Mouse (Mus musculus) forebrain, postnatal 0 days (tissue): ENCODE data around the gene Il22ra2. TPM values are rescaled to one million over a fixed set of nuclear protein-coding genes. Genes with fewer than 3 reads are reported as not detected.
A peak's percentile ranks its signal among the peaks of the same experiment; 100 is the strongest.

Experiments
- ATAC-seq: fragments of 200-750 bp; cut with Nextera tagmentation; 2 replicates; pipeline ENCODE4 v1.8.0; 2017; ENCODE audit warnings: mild to moderate bottlenecking, moderate library complexity
- DNase-seq: peaks from one replicate; pipeline ENCODE4 v3.0.0-alpha.2; 2015
- H3K27ac ChIP-seq: fragments of 300-500 bp; sonication (generic); 2 replicates; pipeline ENCODE4 v1.5.1; 2014; ENCODE audit warnings: low read depth, mild to moderate bottlenecking, antibody characterized with exemption, low read length, moderate library complexity, mixed read lengths
- H3K27me3 ChIP-seq: fragments of 300-500 bp; sonication (generic); 2 replicates; pipeline ENCODE4 v1.6.1; 2014; ENCODE audit warnings: mild to moderate bottlenecking, low read length, mixed read lengths; ENCODE audit not compliant: insufficient read depth
- H3K36me3 ChIP-seq: fragments of 300-500 bp; sonication (generic); 2 replicates; pipeline ENCODE4 v1.6.1; 2014; ENCODE audit warnings: mild to moderate bottlenecking, moderate library complexity; ENCODE audit not compliant: insufficient read depth
- H3K4me1 ChIP-seq: fragments of 300-500 bp; sonication (generic); 2 replicates; pipeline ENCODE4 v1.6.1; 2014; ENCODE audit warnings: antibody characterized with exemption; ENCODE audit not compliant: insufficient read depth
- H3K4me2 ChIP-seq: fragments of 300-500 bp; sonication (generic); 2 replicates; pipeline ENCODE4 v1.6.1; 2014; ENCODE audit warnings: low read depth, mild to moderate bottlenecking, moderate library complexity
- H3K4me3 ChIP-seq: fragments of 300-500 bp; sonication (generic); 2 replicates; pipeline ENCODE4 v1.5.1; 2014; ENCODE audit warnings: low read depth, low read length, mixed read lengths
- H3K9ac ChIP-seq: fragments of 300-500 bp; sonication (generic); 2 replicates; pipeline ENCODE4 v1.6.1; 2014; ENCODE audit warnings: mild to moderate bottlenecking
- H3K9me3 ChIP-seq: fragments of 300-500 bp; sonication (generic); 2 replicates; pipeline ENCODE4 v1.6.1; 2016; ENCODE audit warnings: low read length
- CTCF ChIP-seq: sonication (generic); IDR thresholded peaks from 2 replicates; pipeline ENCODE4 v1.5.1; 2016; ENCODE audit warnings: antibody characterized with exemption, control low read depth, low read depth
- WGBS: fragments of 180-500 bp; shearing (Covaris S2); extraction: QIAGEN DNeasy Blood & Tissue Kit; methylation state at CpG from one replicate; pipeline ENCODE4 v1.1.7; 2014; 5-methylcytosine and 5-hydroxymethylcytosine counted together
- polyA plus RNA-seq: library from polyadenylated mRNA; unstranded; fragments of >200 nt; fragmentation: Nextera tagmentation; extraction: Ambion mirVana; gene quantifications from 2 replicates; pipeline ENCODE4 v1.2.1, GENCODE M21; 2015
- total RNA-seq: library from RNA; depleted of rRNA; stranded (reverse); fragments of >200 nt; gene quantifications from 2 replicates; pipeline ENCODE4 v1.2.3, GENCODE M21; 2014; rRNA removed

Il22ra2 gene
- total RNA-seq: not detected in 2 replicates
- polyA plus RNA-seq: not detected in 2 replicates

DNA sequence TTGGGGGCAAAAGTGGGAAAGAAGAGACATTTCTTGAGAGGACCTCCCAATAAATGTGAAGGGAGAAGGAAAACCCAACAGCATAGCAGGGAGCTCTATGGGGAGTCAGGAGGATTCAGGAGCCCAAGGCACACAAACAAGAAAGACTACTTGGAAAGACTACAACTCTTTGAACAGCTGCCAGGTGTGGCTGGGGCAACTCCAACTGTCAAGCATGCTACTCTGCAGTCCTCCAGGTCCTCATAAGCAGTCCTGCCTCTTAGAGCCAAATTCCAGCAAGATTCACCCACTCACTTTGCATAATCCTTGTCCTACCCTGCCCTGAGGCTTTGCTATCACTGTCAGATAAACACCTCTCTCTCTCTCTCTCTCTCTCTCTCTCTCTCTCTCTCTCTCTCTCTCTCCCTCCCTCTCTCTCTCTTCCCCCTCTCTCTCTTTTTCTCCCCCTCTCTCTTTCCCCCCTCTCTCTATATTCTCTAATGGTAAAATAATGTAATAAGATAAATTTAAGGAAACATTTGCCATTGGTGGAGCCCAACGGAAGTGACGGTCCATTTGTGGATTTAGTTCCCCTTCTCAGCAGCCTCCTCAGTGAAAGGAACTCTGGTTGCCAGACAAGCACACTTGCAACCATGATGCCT, at the start of gene Il22ra2:
TSS of gene Il22ra2 (plus strand) at position 591 of the 641 bp plus-strand sequence.
- no peak for ATAC-seq
- 90% methylated on average over 2 of the region's 2 CpGs for WGBS

DNA sequence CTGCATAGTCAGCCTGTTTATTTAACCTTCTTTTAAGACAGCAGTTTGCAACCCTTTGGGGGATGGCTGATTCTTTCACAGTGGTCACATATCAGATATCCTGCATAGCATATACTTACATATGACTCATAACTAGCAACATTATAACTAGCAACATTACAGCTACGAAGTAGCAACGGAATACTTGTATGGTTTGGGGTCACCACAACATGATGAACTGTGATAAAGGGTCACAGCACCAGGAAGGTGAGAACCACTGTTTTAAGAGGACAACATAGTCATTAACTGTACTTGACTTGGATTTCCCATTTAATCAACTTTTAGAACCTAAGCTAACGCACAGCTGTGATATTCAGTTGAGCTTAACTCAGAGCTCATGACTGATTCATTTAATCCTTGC, 44.2 kb upstream of the Il22ra2 start:
- Histone ChIP-seq H3K4me3 (no peak overlapping the region), H3K9ac (no peak overlapping the region), H3K36me3 (no peaks in the 10 kb centered on the region), H3K27ac (no peak overlapping the region), H3K27me3 (no peaks in the 10 kb centered on the region), H3K4me1 (no peaks in the 10 kb centered on the region), H3K9me3 (no peaks in the 10 kb centered on the region), H3K4me2 (no peak overlapping the region)
- WGBS: 97% methylated on average over 3 of the region's 3 CpGs
- ATAC-seq (no peak), DNase-seq (no peak)
- no peak for TF ChIP-seq CTCF

More for the DNA sequence above, at the start of gene Il22ra2:
- TF ChIP-seq CTCF: no peak
- no peaks in the 10 kb centered on the region for H3K4me1 ChIP-seq
- no peak within 1 kb of the TSS for H3K4me2 ChIP-seq
- no peak within 1 kb of the TSS for H3K4me3 ChIP-seq
- no peaks in the 10 kb centered on the region for H3K27me3 ChIP-seq
- no peaks in the 10 kb centered on the region for H3K36me3 ChIP-seq
- H3K9me3 ChIP-seq: no peaks in the 10 kb centered on the region
- H3K9ac ChIP-seq: no peak within 1 kb of the TSS
- no peak within 1 kb of the TSS for H3K27ac ChIP-seq
- DNase-seq: no peak

DNA sequence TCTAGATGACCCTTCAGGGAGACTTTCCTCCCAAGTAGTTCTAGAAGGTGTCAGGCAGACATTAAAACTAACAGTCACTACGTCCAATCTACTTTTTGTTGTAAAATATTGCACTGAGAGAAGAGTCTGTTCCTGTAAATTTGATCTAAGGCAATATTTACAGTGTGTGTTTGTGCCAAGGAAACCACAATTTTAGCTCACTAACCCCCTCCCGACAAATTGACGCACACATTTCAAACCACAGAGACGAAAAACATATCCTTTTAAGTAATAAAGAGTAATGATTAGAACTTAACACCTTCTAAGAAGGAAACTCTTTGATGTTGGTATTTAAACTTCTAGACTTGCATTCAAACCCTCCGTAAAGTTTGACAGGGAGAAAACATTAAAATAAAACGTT, 43.8 kb upstream of the Il22ra2 start:
- TF ChIP-seq CTCF: no peak
- no peaks in the 10 kb centered on the region for H3K36me3 ChIP-seq
- H3K4me2 ChIP-seq: no peak overlapping the region
- H3K27me3 ChIP-seq: no peaks in the 10 kb centered on the region
- DNase-seq (no peak), ATAC-seq (no peak)
- H3K27ac ChIP-seq: no peak overlapping the region
- H3K4me1 ChIP-seq: no peaks in the 10 kb centered on the region
- H3K9me3 ChIP-seq: no peaks in the 10 kb centered on the region
- 74% methylated on average over 6 of the region's 6 CpGs for WGBS
- no peak overlapping the region for H3K4me3 ChIP-seq
- H3K9ac ChIP-seq: no peak overlapping the region

DNA sequence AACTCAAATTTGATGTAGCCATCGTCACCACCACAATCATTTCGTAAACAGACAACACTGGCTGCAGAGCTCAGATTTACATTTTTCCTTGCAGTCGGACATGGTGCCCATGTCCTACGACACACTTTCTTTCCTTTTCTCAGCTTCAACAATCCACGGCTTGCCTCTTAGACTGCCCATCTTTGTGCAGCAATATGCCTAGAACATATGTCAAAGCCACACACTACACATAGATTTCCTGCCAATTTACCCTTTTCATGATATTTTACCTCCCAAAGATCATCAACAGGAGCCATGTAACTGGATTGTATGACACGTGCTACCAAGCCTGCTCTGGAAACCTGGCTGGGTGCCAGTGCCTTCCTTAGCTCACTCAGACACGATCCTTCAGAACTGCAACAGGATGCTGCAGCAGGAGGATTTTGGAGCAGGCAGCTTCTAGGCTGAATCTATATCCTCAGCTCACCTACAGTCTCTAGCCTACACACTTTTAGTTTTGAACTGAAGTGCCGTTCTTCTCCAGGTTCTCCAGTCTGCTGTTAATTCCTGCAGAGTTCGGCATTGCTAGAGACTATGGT, 43.3 kb upstream of the Il22ra2 start:
- Histone ChIP-seq H3K4me1 (no peaks in the 10 kb centered on the region), H3K27ac (no peak overlapping the region), H3K9ac (no peak overlapping the region), H3K36me3 (no peaks in the 10 kb centered on the region), H3K9me3 (no peaks in the 10 kb centered on the region), H3K27me3 (no peaks in the 10 kb centered on the region), H3K4me2 (no peak overlapping the region), H3K4me3 (no peak overlapping the region)
- DNase-seq (peak; percentile 63), ATAC-seq (peak; percentile 62; the same call in 1 of the 2 replicates)
- no peak for TF ChIP-seq CTCF
- WGBS: 61% methylated on average over 9 of the region's 9 CpGs

DNA sequence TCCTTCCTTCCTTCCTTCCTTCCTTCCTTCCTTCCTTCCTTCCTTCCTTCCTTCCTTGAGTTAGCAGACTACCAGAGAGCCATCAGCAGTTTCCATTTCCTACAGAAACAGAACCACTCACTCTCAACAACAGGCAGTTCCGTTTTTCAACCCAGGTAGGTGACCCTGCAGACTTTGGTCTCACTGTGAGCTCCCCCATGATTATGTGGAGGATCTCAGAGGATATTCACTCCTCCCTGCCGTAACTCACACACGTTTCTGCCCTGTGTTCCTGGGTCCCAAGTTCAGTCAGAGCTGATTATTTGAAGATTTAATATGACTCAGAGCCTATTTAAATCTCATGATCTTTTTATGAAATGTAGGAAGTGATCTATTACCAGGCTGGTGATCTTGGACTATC, 41.1 kb upstream of the Il22ra2 start:
- ATAC-seq: no peak
- WGBS: 68% methylated on average over 3 of the region's 3 CpGs
- H3K27me3 ChIP-seq: no peaks in the 10 kb centered on the region
- H3K4me2 ChIP-seq: no peak overlapping the region
- H3K9ac ChIP-seq: no peak overlapping the region
- H3K27ac ChIP-seq: no peak overlapping the region
- DNase-seq: no peak
- TF ChIP-seq CTCF: no peak
- H3K4me1 ChIP-seq: no peaks in the 10 kb centered on the region
- H3K9me3 ChIP-seq: no peaks in the 10 kb centered on the region
- H3K36me3 ChIP-seq: no peaks in the 10 kb centered on the region
- H3K4me3 ChIP-seq: no peak overlapping the region

DNA sequence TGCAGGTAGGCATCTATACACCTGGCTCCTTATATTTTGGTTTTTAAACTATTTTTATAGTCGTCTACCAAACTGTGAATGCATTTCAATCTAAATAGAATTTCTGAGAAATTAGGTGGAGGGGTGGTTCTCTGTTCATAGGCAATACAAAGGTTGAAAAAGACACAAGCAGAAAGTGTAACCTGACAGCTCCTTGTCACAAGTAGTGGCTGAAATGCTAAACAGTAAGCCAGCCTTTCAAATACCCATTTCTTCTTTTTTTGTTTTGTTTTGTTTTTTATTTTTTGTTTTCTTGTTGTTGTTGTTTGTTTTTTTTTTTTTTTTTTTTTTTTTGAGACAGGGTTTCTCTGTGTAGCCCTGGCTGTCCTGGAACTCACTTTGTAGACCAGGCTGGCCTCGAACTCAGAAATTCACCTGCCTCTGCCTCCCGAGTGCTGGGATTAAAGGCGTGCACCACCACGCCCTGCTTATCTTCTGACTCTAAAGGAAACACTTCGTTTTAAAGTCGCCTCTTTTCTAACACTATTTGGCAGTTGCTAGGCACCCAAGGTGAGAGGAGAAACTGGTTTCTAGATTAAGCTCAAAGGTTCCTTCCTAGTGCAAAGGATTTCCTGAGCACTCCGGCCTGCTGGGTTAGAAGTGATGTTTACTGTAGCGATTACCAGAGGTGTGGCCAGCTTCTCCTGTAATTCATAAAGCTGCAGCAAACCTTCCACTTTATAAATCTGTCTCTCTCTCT, 39.8 kb upstream of the Il22ra2 start:
- Histone ChIP-seq H3K9me3 (no peaks in the 10 kb centered on the region), H3K4me2 (no peak overlapping the region), H3K27me3 (no peaks in the 10 kb centered on the region), H3K27ac (no peak overlapping the region), H3K4me3 (no peak overlapping the region), H3K36me3 (no peaks in the 10 kb centered on the region), H3K4me1 (no peaks in the 10 kb centered on the region), H3K9ac (no peak overlapping the region)
- DNase-seq (no peak), ATAC-seq (no peak)
- 82% methylated on average over 9 of the region's 9 CpGs for WGBS
- TF ChIP-seq CTCF: no peak
